In genomic region chr9:70257289-70258101, GRCm38 (mm10) we compare ENCODE assay signal across 8 mouse cellular contexts. TPM values are rescaled to one million over a fixed set of nuclear protein-coding genes. Genes with fewer than 3 reads are reported as not detected.
DNase-seq lines count a peak whose midpoint lies in the region; TF ChIP-seq lines count a peak whose summit lies in the region.

No protein-coding gene starts in this region.

- TF ChIP-seq CTCF in gastrocnemius, adult 2 months (IDR thresholded peaks at IDR 0.05) = no peak

- intact Hi-C loops in gastrocnemius, adult 2 months (cut with DNase I) = no loop called here
- intact Hi-C loops in left cerebral cortex, postnatal 14 days (cut with DNase I) = no loop called here

- DNase-seq in gastrocnemius, adult 2 months = no peak
- DNase-seq in gastrocnemius, postnatal 4 days (ENCODE audit: low spot score in 2 of 2) = no peak
- DNase-seq in adrenal gland, adult (ENCODE audit: inconsistent age in 2 of 2, low spot score in 1 of 2) = peak; percentile 89 to 95
- peak; percentile 37 for DNase-seq in hindlimb bud, embryonic 11.5 days (ENCODE audit: extremely low spot score, low read depth, low spot score)
- DNase-seq in lung, postnatal 36 days = peak; percentile 83
- DNase-seq in right cerebral cortex, adult 18-20 months = no peak
- DNase-seq in heart, adult 11 months = no peak
- DNase-seq in left cerebral cortex, postnatal 14 days (ENCODE audit: low spot score in 2 of 2) = no peak

- H3K4me3 ChIP-seq in gastrocnemius, adult 2 months = no peak overlapping the region

- H3K27ac ChIP-seq in gastrocnemius, adult 2 months = peak overlapping the region; percentile 55

RNA-seq across cellular contexts. Expression of gene Myo1e, which starts 50.3 kb away (rescaled TPM):
- 10 to 100 TPM in 1 of 2 experiments, 1 to 10 TPM in 1; 5.7 to 11.7 TPM for total RNA-seq in gastrocnemius, adult 2 months (2021)
- 10 to 100 TPM; 27.9 to 34.7 TPM for total RNA-seq in gastrocnemius, postnatal 4 days (2021)
- 10 to 100 TPM; 12.3 to 13.7 TPM for total RNA-seq in left cerebral cortex, postnatal 14 days (2021)

Comparison
In these comparisons a context has a peak if more than half of its experiments do, and no peak if none do; other contexts are left out.
1. DNase-seq: peak in adrenal gland, adult (2 of 2), hindlimb bud, embryonic 11.5 days (single experiment) and lung, postnatal 36 days (single experiment); none in gastrocnemius, adult 2 months (single experiment), gastrocnemius, postnatal 4 days (0 of 2), right cerebral cortex, adult 18-20 months (single experiment), heart, adult 11 months (single experiment) and left cerebral cortex, postnatal 14 days (0 of 2).